Mouse (Mus musculus) liver, embryonic 14.5 days (tissue): ENCODE data around the gene Itga2. TPM values are rescaled to one million over a fixed set of nuclear protein-coding genes. Genes with fewer than 3 reads are reported as not detected.
A peak's percentile ranks its signal among the peaks of the same experiment; 100 is the strongest.

Experiments used
- ATAC-seq: fragments of 200-750 bp; cut with Nextera tagmentation; 2 replicates; pipeline ENCODE4 v1.8.0; 2017; ENCODE audit warnings: moderate number of reproducible peaks, mild to moderate bottlenecking, moderate library complexity; ENCODE audit not compliant: insufficient read depth
- DNase-seq, 3 experiments: peaks; one replicate each; pipeline ENCODE4 v3.0.0-alpha.2; 2012 to 2013; ENCODE audit warnings: low read depth in 3 of 3, low spot score in 3 of 3
- H3K27ac ChIP-seq: fragments of 300-500 bp; sonication (generic); 2 replicates; pipeline ENCODE4 v1.5.1; 2014; ENCODE audit warnings: moderate library complexity, mild to moderate bottlenecking, control low read depth, inconsistent platforms
- H3K27me3 ChIP-seq: fragments of 300-500 bp; sonication (generic); 2 replicates; pipeline ENCODE4 v1.6.1; 2014; ENCODE audit warnings: mild to moderate bottlenecking, low read length, moderate library complexity; ENCODE audit not compliant: control insufficient read depth, insufficient read depth
- H3K36me3 ChIP-seq: fragments of 300-500 bp; sonication (generic); replicated peaks from 2 replicates; pipeline ENCODE4 v1.6.1; 2014; ENCODE audit warnings: low read depth; ENCODE audit not compliant: control insufficient read depth, insufficient read depth
- H3K4me1 ChIP-seq, 2 experiments: fragments of 200-500 bp in 1 of 2; fragments of 300-500 bp in 1 of 2; sonication (generic) in 1 of 2; replicated peaks; 2 replicates each; pipeline ENCODE4 v1.6.1; 2012 to 2014; ENCODE audit warnings: antibody characterized with exemption in 1 of 2, inconsistent platforms in 1 of 2, low read length in 1 of 2; ENCODE audit not compliant: control insufficient read depth in 2 of 2, insufficient read depth in 2 of 2
- H3K4me2 ChIP-seq: fragments of 300-500 bp; sonication (generic); 2 replicates; pipeline ENCODE4 v1.6.1; 2014; ENCODE audit warnings: low read depth, mild to moderate bottlenecking, control low read depth, moderate library complexity
- H3K4me3 ChIP-seq, 2 experiments: fragments of 200-500 bp in 1 of 2; fragments of 300-500 bp in 1 of 2; sonication (generic) in 1 of 2; 2 replicates each; pipeline ENCODE4 v1.5.1; 2012 to 2014; ENCODE audit warnings: low read depth in 2 of 2, low read length in 2 of 2, mild to moderate bottlenecking in 2 of 2, control low read depth in 1 of 2, inconsistent platforms in 1 of 2, moderate library complexity in 1 of 2; ENCODE audit not compliant: insufficient read depth in 1 of 2
- H3K9ac ChIP-seq: fragments of 300-500 bp; sonication (generic); replicated peaks from 2 replicates; pipeline ENCODE4 v1.6.1; 2014; ENCODE audit warnings: mild to moderate bottlenecking, control low read depth, moderate library complexity
- H3K9me3 ChIP-seq: fragments of 300-500 bp; sonication (generic); 2 replicates; pipeline ENCODE4 v1.6.1; 2016; ENCODE audit warnings: low read length, mixed read lengths; ENCODE audit not compliant: control insufficient read depth
- CTCF ChIP-seq: IDR thresholded peaks from 2 replicates; pipeline ENCODE4 v1.5.1; 2016; ENCODE audit warnings: antibody characterized with exemption, low read depth, control low read depth
- EP300 ChIP-seq: IDR thresholded peaks from 2 replicates; pipeline ENCODE4 v1.6.1; 2016; ENCODE audit warnings: antibody characterized with exemption, low read depth
- WGBS: fragments of 180-500 bp; shearing (Covaris S2); extraction: QIAGEN DNeasy Blood & Tissue Kit; methylation state at CpG from one replicate; pipeline ENCODE4 v1.1.7; 2014; ENCODE audit not compliant: insufficient replicate concordance; 5-methylcytosine and 5-hydroxymethylcytosine counted together
- polyA plus RNA-seq, 2 experiments: library from polyadenylated mRNA; depleted of rRNA in 1 of 2; stranded (reverse) in 1 of 2; unstranded in 1 of 2; fragments of >200 nt; fragmentation: Nextera tagmentation in 1 of 2; extraction: Ambion mirVana in 1 of 2; gene quantifications; 2 replicates each; pipeline versions ENCODE4 v1.2.1 to v1.2.3; 2012 to 2014

Itga2 gene
- polyA plus RNA-seq, 2 experiments = 0.47 to 0.72 TPM

- ATAC-seq = no peak
- DNase-seq = no peak
- Histone ChIP-seq H3K27me3 (no peaks in the 10 kb centered on the region), H3K27ac (no peak overlapping the region), H3K4me2 (no peak overlapping the region), H3K9me3 (no peaks in the 10 kb centered on the region), H3K4me3 (no peak overlapping the region), H3K36me3 (no peaks in the 10 kb centered on the region), H3K4me1 (no peaks in the 10 kb centered on the region), H3K9ac (no peak overlapping the region)
- TF ChIP-seq CTCF (no peak), EP300 (no peak)
Observed at GRCm38 (mm10) chr13:114954516-114954915, 22.6 kb upstream of the Itga2 start.

- H3K4me3 ChIP-seq = no peak overlapping the region
- ATAC-seq (no peak), DNase-seq (no peak)
- no peak overlapping the region for H3K9ac ChIP-seq
- 34% methylated on average over 7 of the region's 7 CpGs for WGBS
- no peaks in the 10 kb centered on the region for H3K36me3 ChIP-seq
- no peak overlapping the region for H3K27ac ChIP-seq
- H3K27me3 ChIP-seq = no peaks in the 10 kb centered on the region
- no peaks in the 10 kb centered on the region for H3K9me3 ChIP-seq
- no peak overlapping the region for H3K4me2 ChIP-seq
- H3K4me1 ChIP-seq = peaks cover 0 to 3% of the 10 kb centered on the region in 2 experiments; a peak in 2 of 4 replicates
- TF ChIP-seq EP300 (no peak), CTCF (no peak)
Observed at GRCm38 (mm10) chr13:114933541-114933940, 1.6 kb upstream of the Itga2 start.

GRCm38 (mm10) chr13:114930996-114931649, 777 bp downstream of the Itga2 start:
- H3K36me3 ChIP-seq = no peaks in the 10 kb centered on the region
- ATAC-seq (0 out of 2 replicates have a peak, but pooled peaks have one; percentile 24), DNase-seq (no peak)
- H3K4me2 ChIP-seq = peak overlapping the region; percentile 51
- TF ChIP-seq CTCF = no peak
- TF ChIP-seq EP300 = no peak
- WGBS = under 1% methylated on average over 10 of the region's 10 CpGs
- H3K27ac ChIP-seq = no peak overlapping the region
- no peak overlapping the region for H3K9ac ChIP-seq
- H3K4me3 ChIP-seq = peak overlapping the region; percentile 28 to 39; a peak in 3 of 4 replicates
- peaks cover 0 to 3% of the 10 kb centered on the region in 2 experiments; a peak in 2 of 4 replicates for H3K4me1 ChIP-seq
- no peaks in the 10 kb centered on the region for H3K27me3 ChIP-seq
- no peaks in the 10 kb centered on the region for H3K9me3 ChIP-seq

- H3K27ac ChIP-seq = no peak overlapping the region
- no peak overlapping the region for H3K4me3 ChIP-seq
- DNase-seq = no peak
- ATAC-seq = no peak
- H3K27me3 ChIP-seq = no peaks in the 10 kb centered on the region
- H3K9me3 ChIP-seq = no peaks in the 10 kb centered on the region
- no peak overlapping the region for H3K4me2 ChIP-seq
- no peaks in the 10 kb centered on the region for H3K36me3 ChIP-seq
- H3K4me1 ChIP-seq = 0 out of 4 replicates have a peak, but pooled peaks cover 0 to 2% of the 10 kb centered on the region in 2 experiments
- TF ChIP-seq CTCF (no peak), EP300 (no peak)
- 15% methylated on average over 1 of the region's 1 CpGs for WGBS
- no peak overlapping the region for H3K9ac ChIP-seq
Observed at GRCm38 (mm10) chr13:114924785-114925184, 7.1 kb downstream of the Itga2 start.

- TF ChIP-seq EP300 (no peak), CTCF (no peak)
- Histone ChIP-seq H3K27ac (no peak overlapping the region), H3K4me3 (no peak overlapping the region), H3K9ac (no peak overlapping the region), H3K4me2 (no peak overlapping the region), H3K36me3 (no peaks in the 10 kb centered on the region), H3K27me3 (no peaks in the 10 kb centered on the region), H3K4me1 (0 out of 4 replicates have a peak, but pooled peaks cover 0 to 2% of the 10 kb centered on the region in 2 experiments), H3K9me3 (no peaks in the 10 kb centered on the region)
- 54% methylated on average over 9 of the region's 9 CpGs for WGBS
- DNase-seq = peak in 1 of 3 experiments; percentile 11
- peak; percentile 51; the same call in 1 of the 2 replicates for ATAC-seq
Observed at GRCm38 (mm10) chr13:114923331-114923730, 8.6 kb downstream of the Itga2 start.
